11 mouse cellular contexts compared by ENCODE assay signal in the genomic region with DNA sequence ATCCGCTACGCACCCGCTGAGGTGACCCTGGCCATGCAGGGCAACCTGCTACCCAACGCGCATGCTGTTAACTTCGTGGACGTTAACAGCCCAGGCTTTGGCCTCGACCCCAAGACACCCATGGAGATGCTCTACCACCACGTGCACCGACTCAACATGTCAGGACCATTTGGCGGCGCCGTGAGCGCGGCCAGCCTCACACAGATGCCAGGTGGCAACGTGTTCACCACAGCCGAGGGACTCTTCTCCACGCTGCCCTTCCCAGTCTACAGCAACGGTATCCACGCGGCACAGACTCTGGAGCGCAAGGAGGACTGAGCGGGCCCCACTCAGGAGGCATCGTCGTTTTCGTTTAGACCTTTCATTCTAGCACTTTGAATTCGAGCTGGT.
DNase-seq lines count a peak whose midpoint lies in the region; ATAC-seq lines count a peak whose summit lies in the region.
"Had no signal": no experiment of that assay in that cellular context is flagged by ENCODE, and none has a peak within 500 bp of the region (broad histone marks: within the 10 kb centered on the region; RNA-seq: fewer than 3 reads in every experiment).

No protein-coding gene starts in this region.

- peak overlapping the region; percentile 75; the same call in 1 of the 2 replicates for H3K4me2 ChIP-seq in lung, embryonic 16.5 days (ENCODE audit: low read depth, low read length)
- H3K4me2 ChIP-seq in intestine, embryonic 15.5 days (replicated peaks): peak overlapping the region; percentile 89
- H3K4me2 ChIP-seq in neural tube, embryonic 15.5 days: peak overlapping the region; percentile 65; the same call in 1 of the 2 replicates

- WGBS in lung, embryonic 16.5 days: 61% methylated on average over 27 of the region's 27 CpGs
- WGBS in intestine, embryonic 15.5 days: 65% methylated on average over 27 of the region's 27 CpGs
- WGBS in neural tube, embryonic 15.5 days: 72% methylated on average over 27 of the region's 27 CpGs

- no peak overlapping the region for H3K9ac ChIP-seq in lung, embryonic 16.5 days (ENCODE audit: low read length)
- H3K9ac ChIP-seq in intestine, embryonic 15.5 days: no peak overlapping the region
- H3K9ac ChIP-seq in neural tube, embryonic 15.5 days (replicated peaks): no peak overlapping the region

- no peak overlapping the region for H3K27ac ChIP-seq in lung, embryonic 16.5 days (ENCODE audit: low read length)
- no peak overlapping the region for H3K27ac ChIP-seq in intestine, embryonic 15.5 days
- H3K27ac ChIP-seq in neural tube, embryonic 15.5 days (replicated peaks): no peak overlapping the region
- H3K27ac ChIP-seq: left cerebral cortex, adult 2 months had no signal

- peak; percentile 26 to 37 for DNase-seq in cerebellum, postnatal 10 days
- DNase-seq in cerebellum, adult 9-10 months: no peak
- DNase-seq in lung, postnatal 25 days (ENCODE audit: low spot score): no peak
- DNase-seq in lung, postnatal 14 days: no peak
- no peak for DNase-seq in gastrocnemius, postnatal 36 days
- DNase-seq: cerebellum, adult 9-11 months; gastrocnemius, postnatal 25 days had no signal

- no peaks in the 10 kb centered on the region for H3K36me3 ChIP-seq in lung, embryonic 16.5 days (ENCODE audit: control insufficient read depth, insufficient read depth, low read length)
- H3K36me3 ChIP-seq in intestine, embryonic 15.5 days: no peaks in the 10 kb centered on the region
- no peaks in the 10 kb centered on the region for H3K36me3 ChIP-seq in neural tube, embryonic 15.5 days

- peaks cover 50% of the 10 kb centered on the region for H3K27me3 ChIP-seq in lung, embryonic 16.5 days (ENCODE audit: control insufficient read depth, insufficient read depth, low read depth, low read length)
- H3K27me3 ChIP-seq in intestine, embryonic 15.5 days (replicated peaks): peaks cover 20% of the 10 kb centered on the region
- H3K27me3 ChIP-seq in neural tube, embryonic 15.5 days (replicated peaks): peaks cover 32% of the 10 kb centered on the region

- intact Hi-C loops in gastrocnemius, postnatal 36 days (cut with DNase I): no loop called here

- H3K9me3 ChIP-seq in lung, embryonic 16.5 days (ENCODE audit: control insufficient read depth, low read length): no peaks in the 10 kb centered on the region
- H3K9me3 ChIP-seq in intestine, embryonic 15.5 days: no peaks in the 10 kb centered on the region
- H3K9me3 ChIP-seq in neural tube, embryonic 15.5 days (replicated peaks): no peaks in the 10 kb centered on the region

- H3K4me3 ChIP-seq in lung, embryonic 16.5 days (ENCODE audit: low read length): no peak overlapping the region; the same call in 1 of the 2 replicates
- H3K4me3 ChIP-seq in intestine, embryonic 15.5 days (replicated peaks): no peak overlapping the region
- no peak overlapping the region; the same call in 1 of the 2 replicates for H3K4me3 ChIP-seq in neural tube, embryonic 15.5 days (replicated peaks)

- no peak for ATAC-seq in lung, embryonic 16.5 days (ENCODE audit: low read depth)
- ATAC-seq in intestine, embryonic 15.5 days: no peak; the same call in 1 of the 2 replicates
- no peak for ATAC-seq in neural tube, embryonic 15.5 days (ENCODE audit: low FRiP score)

- H3K4me1 ChIP-seq in lung, embryonic 16.5 days (replicated peaks; ENCODE audit: control insufficient read depth, insufficient read depth, low read length): peaks cover 9% of the 10 kb centered on the region
- peaks cover 10% of the 10 kb centered on the region for H3K4me1 ChIP-seq in intestine, embryonic 15.5 days (replicated peaks)
- peaks cover 21% of the 10 kb centered on the region for H3K4me1 ChIP-seq in neural tube, embryonic 15.5 days

Comparison
In these comparisons a context has a peak if more than half of its experiments do, and no peak if none do; other contexts are left out.
1. DNase-seq: peak in cerebellum, postnatal 10 days (2 of 2); none in cerebellum, adult 9-10 months (single experiment), lung, postnatal 25 days (single experiment), lung, postnatal 14 days (single experiment) and gastrocnemius, postnatal 36 days (0 of 2).
2. Peak in every context shown above with its lines, with median percentiles within 50 percentile points of each other: H3K4me2 ChIP-seq.